Mouse (Mus musculus): ENCODE results near the gene Tsc22d1. TPM values are rescaled to one million over a fixed set of nuclear protein-coding genes. Genes with fewer than 3 reads are reported as not detected.

Tsc22d1 gene
- polyA plus RNA-seq, 1 experiment from 2014 or later = 343 TPM

DNA sequence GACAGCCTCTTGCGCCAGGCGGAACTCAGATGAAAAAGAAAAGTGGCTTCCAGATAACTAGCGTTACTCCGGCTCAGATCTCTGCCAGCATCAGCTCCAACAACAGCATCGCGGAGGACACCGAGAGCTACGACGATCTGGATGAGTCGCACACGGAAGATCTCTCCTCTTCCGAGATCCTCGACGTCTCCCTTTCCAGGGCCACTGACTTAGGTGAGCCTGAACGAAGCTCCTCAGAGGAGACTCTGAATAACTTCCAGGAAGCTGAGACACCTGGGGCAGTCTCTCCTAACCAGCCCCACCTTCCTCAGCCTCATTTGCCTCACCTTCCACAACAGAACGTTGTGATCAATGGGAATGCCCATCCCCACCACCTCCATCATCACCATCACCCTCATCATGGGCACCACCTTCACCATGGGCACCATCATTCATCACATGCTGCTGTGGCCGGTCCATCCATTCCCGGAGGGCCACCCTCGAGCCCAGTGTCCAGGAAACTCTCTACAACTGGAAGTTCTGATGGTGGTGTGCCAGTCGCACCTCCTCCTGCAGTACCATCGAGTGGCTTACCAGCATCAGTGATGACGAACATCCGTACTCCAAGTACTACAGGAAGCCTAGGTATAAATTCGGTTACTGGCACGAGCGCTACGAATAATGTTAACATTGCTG lies 1.7 kb downstream of the Tsc22d1 start:
- Histone ChIP-seq H3K9me3 (replicated peaks) (no peaks in the 10 kb centered on the region), H3K4me1 (peaks cover 64% of the 10 kb centered on the region), H3K27ac (peak overlapping the region; percentile 99), H3K36me3 (peaks cover 43% of the 10 kb centered on the region), H3K27me3 (ENCODE audit: low read depth, poor library complexity, severe bottlenecking) (no peaks in the 10 kb centered on the region), H3K4me3 (peak overlapping the region; percentile 94)
- WGBS = 65% methylated on average over 27 of the region's 27 CpGs
- no peak for DNase-seq (ENCODE audit: low spot score)

- Histone ChIP-seq H3K9me3 (replicated peaks) (no peaks in the 10 kb centered on the region), H3K4me3 (peak overlapping the region; percentile 94), H3K27me3 (ENCODE audit: low read depth, poor library complexity, severe bottlenecking) (no peaks in the 10 kb centered on the region), H3K27ac (no peak overlapping the region), H3K4me1 (peaks cover 60% of the 10 kb centered on the region), H3K36me3 (peaks cover 50% of the 10 kb centered on the region)
- DNase-seq (ENCODE audit: low spot score) = no peak
- WGBS = 95% methylated on average over 17 of the region's 17 CpGs
Observed at GRCm38 (mm10) chr14:76417346-76417745, 2.6 kb downstream of the Tsc22d1 start.

DNA sequence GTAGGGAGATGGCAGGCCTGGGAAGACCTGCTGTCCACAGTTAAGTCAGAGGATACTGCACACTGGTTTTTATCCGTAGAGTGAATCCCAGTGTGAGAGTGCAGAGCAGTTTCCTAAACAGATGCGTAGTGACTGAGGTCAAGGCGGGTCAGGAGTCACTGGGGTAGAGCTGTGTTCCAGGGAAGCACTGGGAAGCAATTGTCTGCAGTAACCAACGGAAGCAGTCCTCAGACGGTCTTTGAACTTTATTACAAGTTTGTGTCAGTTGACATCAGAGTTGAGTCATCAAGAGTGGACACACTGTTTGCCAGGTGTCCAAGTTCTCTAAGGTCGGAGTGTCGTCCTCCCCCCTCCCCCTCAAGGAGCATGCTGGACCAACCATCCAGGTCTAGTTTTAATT lies 6.0 kb downstream of the Tsc22d1 start:
- no peak for DNase-seq (ENCODE audit: low spot score)
- H3K27me3 ChIP-seq (ENCODE audit: low read depth, poor library complexity, severe bottlenecking) = no peaks in the 10 kb centered on the region
- peaks cover 49% of the 10 kb centered on the region for H3K4me1 ChIP-seq
- H3K4me3 ChIP-seq = peak overlapping the region; percentile 15
- 39% methylated on average over 7 of the region's 7 CpGs for WGBS
- peaks cover 82% of the 10 kb centered on the region for H3K36me3 ChIP-seq
- H3K27ac ChIP-seq = no peak overlapping the region
- no peaks in the 10 kb centered on the region for H3K9me3 ChIP-seq (replicated peaks)

- peaks cover 47% of the 10 kb centered on the region for H3K4me1 ChIP-seq
- H3K27ac ChIP-seq = no peak overlapping the region
- H3K4me3 ChIP-seq = no peak overlapping the region; the same call in 1 of the 2 replicates
- DNase-seq (ENCODE audit: low spot score) = no peak
- no peaks in the 10 kb centered on the region for H3K9me3 ChIP-seq (replicated peaks)
- H3K27me3 ChIP-seq (ENCODE audit: low read depth, poor library complexity, severe bottlenecking) = no peaks in the 10 kb centered on the region
- H3K36me3 ChIP-seq = peaks cover 86% of the 10 kb centered on the region
- 90% methylated on average over 4 of the region's 4 CpGs for WGBS
Observed at GRCm38 (mm10) chr14:76421162-76421561, 6.4 kb downstream of the Tsc22d1 start.

GRCm38 (mm10) chr14:76425422-76425821 lies 10.7 kb downstream of the Tsc22d1 start:
- Histone ChIP-seq H3K4me3 (no peak overlapping the region), H3K27me3 (ENCODE audit: low read depth, poor library complexity, severe bottlenecking) (no peaks in the 10 kb centered on the region), H3K36me3 (peaks cover 93% of the 10 kb centered on the region), H3K4me1 (peaks cover 10% of the 10 kb centered on the region), H3K9me3 (replicated peaks) (no peaks in the 10 kb centered on the region), H3K27ac (no peak overlapping the region)
- WGBS = 91% methylated on average over 7 of the region's 7 CpGs
- no peak for DNase-seq (ENCODE audit: low spot score)

- peaks cover 93% of the 10 kb centered on the region for H3K36me3 ChIP-seq
- WGBS = 95% methylated on average over 21 of the region's 21 CpGs
Observed at GRCm38 (mm10) chr14:76425986-76426530, 11.3 kb downstream of the Tsc22d1 start.

DNA sequence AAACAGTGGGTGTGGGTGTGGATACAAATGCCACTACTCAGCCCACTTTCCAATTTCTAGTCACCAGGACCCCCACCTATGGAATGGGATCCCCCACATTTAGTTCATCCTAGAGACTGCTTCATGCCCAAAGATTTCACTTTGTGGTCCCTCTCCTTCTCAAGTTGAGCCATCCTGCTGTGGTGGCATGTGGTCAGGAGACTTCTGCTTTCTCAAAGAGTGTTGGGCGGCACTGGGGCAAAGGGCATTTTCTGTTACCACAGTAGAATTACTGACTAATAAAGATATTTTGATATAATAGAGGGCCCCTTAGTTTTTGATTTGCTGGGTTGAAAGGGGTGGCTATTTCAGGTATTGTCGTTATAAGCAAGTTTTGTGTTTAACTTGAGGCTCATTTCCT lies 14.1 kb downstream of the Tsc22d1 start:
- no peaks in the 10 kb centered on the region for H3K9me3 ChIP-seq (replicated peaks)
- 99% methylated on average over 2 of the region's 2 CpGs for WGBS
- no peaks in the 10 kb centered on the region for H3K27me3 ChIP-seq (ENCODE audit: low read depth, poor library complexity, severe bottlenecking)
- DNase-seq (ENCODE audit: low spot score) = no peak
- H3K4me1 ChIP-seq = no peaks in the 10 kb centered on the region
- no peak overlapping the region for H3K4me3 ChIP-seq
- H3K36me3 ChIP-seq = peaks cover 92% of the 10 kb centered on the region
- no peak overlapping the region for H3K27ac ChIP-seq

More at GRCm38 (mm10) chr14:76425986-76426530, 11.3 kb downstream of the Tsc22d1 start:
- H3K9me3 ChIP-seq (replicated peaks) = no peaks in the 10 kb centered on the region
- peaks cover 4% of the 10 kb centered on the region; the same call in 1 of the 2 replicates for H3K4me1 ChIP-seq
- H3K27ac ChIP-seq = no peak overlapping the region
- H3K27me3 ChIP-seq (ENCODE audit: low read depth, poor library complexity, severe bottlenecking) = no peaks in the 10 kb centered on the region
- no peak for DNase-seq (ENCODE audit: low spot score)
- H3K4me3 ChIP-seq = no peak overlapping the region

DNA sequence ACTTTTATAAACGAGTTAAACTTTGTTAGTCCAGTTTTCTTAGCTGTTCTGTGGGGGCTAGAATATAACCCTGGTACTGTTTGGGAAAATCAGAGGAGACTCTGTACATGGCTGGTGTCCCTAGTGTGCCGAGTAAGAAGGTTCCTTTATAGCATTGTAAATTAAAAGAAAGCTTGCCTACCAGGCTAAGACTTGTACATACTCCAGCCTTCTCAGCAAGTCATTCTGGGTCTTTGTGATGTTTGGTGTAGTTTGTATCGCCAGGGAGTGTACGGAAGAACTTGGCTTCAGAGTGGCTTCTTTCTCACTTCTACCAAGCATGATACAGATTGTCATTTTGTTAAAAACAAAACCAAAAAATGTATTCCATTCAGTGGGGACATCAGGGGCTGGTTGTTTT lies 17.2 kb downstream of the Tsc22d1 start:
- 91% methylated on average over 4 of the region's 4 CpGs for WGBS
- H3K4me1 ChIP-seq = no peaks in the 10 kb centered on the region
- H3K36me3 ChIP-seq = peaks cover 82% of the 10 kb centered on the region

DNA sequence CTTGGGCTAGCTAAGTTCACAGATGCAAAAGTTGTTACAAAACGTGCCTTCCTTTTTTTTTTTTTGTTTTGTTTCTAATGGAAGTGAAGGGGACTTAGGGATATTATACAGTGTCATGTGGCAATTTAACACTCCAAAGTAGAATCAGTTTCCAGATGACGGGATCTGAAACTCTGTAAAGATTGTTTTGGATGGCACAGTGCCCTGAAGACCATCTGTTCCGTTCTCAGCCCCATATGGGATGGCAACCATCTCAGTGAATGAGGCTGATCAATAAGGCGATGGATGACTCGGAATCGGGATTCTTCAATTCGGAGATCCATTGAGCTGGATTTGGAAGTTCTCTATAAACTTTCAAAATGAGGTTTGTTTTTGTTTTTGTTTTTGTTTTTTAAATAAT lies 17.6 kb downstream of the Tsc22d1 start:
- Histone ChIP-seq H3K9me3 (replicated peaks) (no peaks in the 10 kb centered on the region), H3K4me3 (no peak overlapping the region), H3K4me1 (no peaks in the 10 kb centered on the region), H3K27me3 (ENCODE audit: low read depth, poor library complexity, severe bottlenecking) (no peaks in the 10 kb centered on the region), H3K27ac (no peak overlapping the region), H3K36me3 (peaks cover 81% of the 10 kb centered on the region)
- 94% methylated on average over 7 of the region's 7 CpGs for WGBS
- no peak for DNase-seq (ENCODE audit: low spot score)

More for the DNA sequence above, 17.2 kb downstream of the Tsc22d1 start:
- Histone ChIP-seq H3K27me3 (ENCODE audit: low read depth, poor library complexity, severe bottlenecking) (no peaks in the 10 kb centered on the region), H3K9me3 (replicated peaks) (no peaks in the 10 kb centered on the region), H3K27ac (no peak overlapping the region), H3K4me3 (no peak overlapping the region)
- no peak for DNase-seq (ENCODE audit: low spot score)

- Histone ChIP-seq H3K9me3 (replicated peaks) (no peaks in the 10 kb centered on the region), H3K27ac (no peak overlapping the region), H3K27me3 (ENCODE audit: low read depth, poor library complexity, severe bottlenecking) (no peaks in the 10 kb centered on the region), H3K4me1 (no peaks in the 10 kb centered on the region), H3K36me3 (peaks cover 81% of the 10 kb centered on the region), H3K4me3 (no peak overlapping the region)
- 97% methylated on average over 8 of the region's 8 CpGs for WGBS
- DNase-seq (ENCODE audit: low spot score) = no peak
Observed at GRCm38 (mm10) chr14:76432816-76433215, 18.1 kb downstream of the Tsc22d1 start.

GRCm38 (mm10) chr14:76442160-76442559 lies 27.4 kb downstream of the Tsc22d1 start:
- no peaks in the 10 kb centered on the region for H3K27me3 ChIP-seq (ENCODE audit: low read depth, poor library complexity, severe bottlenecking)
- 92% methylated on average over 10 of the region's 10 CpGs for WGBS
- H3K27ac ChIP-seq = no peak overlapping the region
- DNase-seq (ENCODE audit: low spot score) = no peak
- H3K36me3 ChIP-seq = peaks cover 51% of the 10 kb centered on the region
- no peaks in the 10 kb centered on the region for H3K9me3 ChIP-seq (replicated peaks)
- no peak overlapping the region for H3K4me3 ChIP-seq
- H3K4me1 ChIP-seq = no peaks in the 10 kb centered on the region

DNA sequence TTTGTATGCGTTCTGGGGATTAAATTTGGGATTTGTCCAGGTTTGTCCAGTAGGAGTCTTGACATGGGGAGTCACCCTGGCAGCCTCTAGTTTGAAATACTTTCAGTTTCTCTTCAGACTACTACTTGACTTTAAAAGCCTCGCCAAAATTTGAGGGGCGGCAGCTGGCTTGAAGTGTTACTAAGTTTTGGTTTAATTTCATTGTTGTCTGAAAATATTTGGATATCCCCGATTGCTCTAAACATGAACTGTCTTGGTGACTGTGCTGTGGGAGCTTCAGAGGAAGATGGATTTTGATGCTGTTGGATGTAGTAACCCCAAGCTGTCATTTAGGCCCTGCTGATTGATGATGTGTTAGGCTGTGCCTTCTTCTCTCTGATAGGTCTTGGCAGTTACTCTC lies 34.2 kb downstream of the Tsc22d1 start:
- H3K9me3 ChIP-seq (replicated peaks) = no peaks in the 10 kb centered on the region
- no peak overlapping the region for H3K4me3 ChIP-seq
- no peaks in the 10 kb centered on the region for H3K27me3 ChIP-seq (ENCODE audit: low read depth, poor library complexity, severe bottlenecking)
- H3K27ac ChIP-seq = no peak overlapping the region
- H3K4me1 ChIP-seq = peaks cover 4% of the 10 kb centered on the region; the same call in 1 of the 2 replicates
- no peak for DNase-seq (ENCODE audit: low spot score)
- peaks cover 20% of the 10 kb centered on the region; the same call in 1 of the 2 replicates for H3K36me3 ChIP-seq
- WGBS = 89% methylated on average over 4 of the region's 4 CpGs

GRCm38 (mm10) chr14:76451011-76451410 lies 36.2 kb downstream of the Tsc22d1 start:
- no peak for DNase-seq (ENCODE audit: low spot score)
- Histone ChIP-seq H3K4me3 (no peak overlapping the region), H3K9me3 (replicated peaks) (no peaks in the 10 kb centered on the region), H3K27me3 (ENCODE audit: low read depth, poor library complexity, severe bottlenecking) (no peaks in the 10 kb centered on the region), H3K36me3 (peaks cover 18% of the 10 kb centered on the region; the same call in 1 of the 2 replicates), H3K27ac (no peak overlapping the region), H3K4me1 (peaks cover 4% of the 10 kb centered on the region; the same call in 1 of the 2 replicates)
- 85% methylated on average over 6 of the region's 6 CpGs for WGBS
